Mouse (Mus musculus) hindbrain, postnatal 0 days (tissue): ENCODE measurements at regions not wholly inside any gene's neighbourhood (a gene's known extent, or its start where the extent isn't known, plus 50 kb on each side); places are given as distances from the start of the nearest gene placed in this dataset.

Experiments used
- ATAC-seq: fragments of 200-750 bp; cut with Nextera tagmentation; 2 replicates; pipeline ENCODE4 v1.8.0; 2017; ENCODE audit warnings: mild to moderate bottlenecking, moderate TSS enrichment, moderate library complexity
- DNase-seq: peaks from one replicate; pipeline ENCODE4 v3.0.0-alpha.2; 2015; ENCODE audit warnings: low spot score
- H3K27ac ChIP-seq: fragments of 300-500 bp; sonication (generic); 2 replicates; pipeline ENCODE4 v1.5.1; 2014; ENCODE audit warnings: mild to moderate bottlenecking
- H3K27me3 ChIP-seq: fragments of 300-500 bp; sonication (generic); 2 replicates; pipeline ENCODE4 v1.6.1; 2014; ENCODE audit warnings: low read length, mixed read lengths; ENCODE audit not compliant: insufficient read depth
- H3K36me3 ChIP-seq: fragments of 300-500 bp; sonication (generic); 2 replicates; pipeline ENCODE4 v1.6.1; 2014; ENCODE audit warnings: low read length, mixed read lengths; ENCODE audit not compliant: insufficient read depth
- H3K4me1 ChIP-seq: fragments of 300-500 bp; sonication (generic); 2 replicates; pipeline ENCODE4 v1.6.1; 2014; ENCODE audit warnings: antibody characterized with exemption, low read length, mixed read lengths; ENCODE audit not compliant: insufficient read depth
- H3K4me2 ChIP-seq: fragments of 300-500 bp; sonication (generic); 2 replicates; pipeline ENCODE4 v1.6.1; 2014; ENCODE audit warnings: low read depth, mild to moderate bottlenecking, low read length, moderate library complexity, mixed read lengths
- H3K4me3 ChIP-seq: fragments of 300-500 bp; sonication (generic); 2 replicates; pipeline ENCODE4 v1.5.1; 2014; ENCODE audit warnings: low read length
- H3K9ac ChIP-seq: fragments of 300-500 bp; sonication (generic); replicated peaks from 2 replicates; pipeline ENCODE4 v1.6.1; 2014; ENCODE audit warnings: mild to moderate bottlenecking, low read length, moderate library complexity, mixed read lengths
- H3K9me3 ChIP-seq: fragments of 300-500 bp; sonication (generic); 2 replicates; pipeline ENCODE4 v1.6.1; 2016; ENCODE audit warnings: low read length, mixed read lengths
- CTCF ChIP-seq: IDR thresholded peaks from 2 replicates; pipeline ENCODE4 v1.5.1; 2016; ENCODE audit warnings: antibody characterized with exemption, control low read depth, low read depth
- WGBS: fragments of 180-500 bp; shearing (Covaris S2); extraction: QIAGEN DNeasy Blood & Tissue Kit; methylation state at CpG from one replicate; pipeline ENCODE4 v1.1.7; 2014; 5-methylcytosine and 5-hydroxymethylcytosine counted together

- Histone ChIP-seq H3K27me3 (no peaks in the 10 kb centered on the region), H3K4me3 (no peak overlapping the region), H3K4me2 (no peak overlapping the region), H3K36me3 (no peaks in the 10 kb centered on the region), H3K27ac (no peak overlapping the region), H3K4me1 (no peaks in the 10 kb centered on the region), H3K9me3 (no peaks in the 10 kb centered on the region), H3K9ac (no peak overlapping the region)
- no peak for TF ChIP-seq CTCF
- no peak for DNase-seq
- WGBS: 87% methylated on average over 5 of the region's 5 CpGs
- no peak for ATAC-seq
These were observed 58.3 kb upstream of the N6amt1 start for GRCm38 (mm10) chr16:87295727-87296126.

- no peak for DNase-seq
- WGBS: 92% methylated on average over 1 of the region's 1 CpGs
These were observed 61.2 kb upstream of the N6amt1 start for GRCm38 (mm10) chr16:87292826-87293225.

GRCm38 (mm10) chr16:87291716-87292115 is 62.3 kb upstream of the N6amt1 start:
- H3K4me2 ChIP-seq: no peak overlapping the region
- H3K9me3 ChIP-seq: no peaks in the 10 kb centered on the region
- no peak overlapping the region for H3K4me3 ChIP-seq
- H3K27me3 ChIP-seq: no peaks in the 10 kb centered on the region
- no peak overlapping the region for H3K27ac ChIP-seq
- no peak for DNase-seq
- TF ChIP-seq CTCF: no peak
- H3K9ac ChIP-seq: no peak overlapping the region
- H3K4me1 ChIP-seq: no peaks in the 10 kb centered on the region
- WGBS: 79% methylated on average over 2 of the region's 2 CpGs
- no peaks in the 10 kb centered on the region for H3K36me3 ChIP-seq
- ATAC-seq: no peak

More at GRCm38 (mm10) chr16:87292826-87293225, 61.2 kb upstream of the N6amt1 start:
- ATAC-seq: no peak
- H3K4me1 ChIP-seq: no peaks in the 10 kb centered on the region
- no peaks in the 10 kb centered on the region for H3K27me3 ChIP-seq
- H3K9me3 ChIP-seq: no peaks in the 10 kb centered on the region
- no peaks in the 10 kb centered on the region for H3K36me3 ChIP-seq
- no peak for TF ChIP-seq CTCF
- H3K9ac ChIP-seq: no peak overlapping the region
- no peak overlapping the region for H3K4me2 ChIP-seq
- H3K4me3 ChIP-seq: no peak overlapping the region
- H3K27ac ChIP-seq: no peak overlapping the region

GRCm38 (mm10) chr16:87285639-87286038 is 68.3 kb upstream of the N6amt1 start:
- Histone ChIP-seq H3K9me3 (no peaks in the 10 kb centered on the region), H3K27ac (no peak overlapping the region), H3K27me3 (no peaks in the 10 kb centered on the region), H3K9ac (no peak overlapping the region), H3K4me1 (no peaks in the 10 kb centered on the region), H3K36me3 (no peaks in the 10 kb centered on the region), H3K4me2 (no peak overlapping the region), H3K4me3 (no peak overlapping the region)
- TF ChIP-seq CTCF: no peak
- WGBS: 82% methylated on average over 2 of the region's 2 CpGs
- DNase-seq: no peak
- no peak for ATAC-seq

- Histone ChIP-seq H3K36me3 (no peaks in the 10 kb centered on the region), H3K4me3 (no peak overlapping the region), H3K4me2 (no peak overlapping the region), H3K9ac (no peak overlapping the region), H3K9me3 (no peaks in the 10 kb centered on the region), H3K27ac (no peak overlapping the region), H3K4me1 (no peaks in the 10 kb centered on the region), H3K27me3 (no peaks in the 10 kb centered on the region)
- peak; percentile 19; the same call in 1 of the 2 replicates for TF ChIP-seq CTCF
- DNase-seq (no peak), ATAC-seq (no peak)
- WGBS: 60% methylated on average over 7 of the region's 7 CpGs
These were observed 69.0 kb upstream of the N6amt1 start for GRCm38 (mm10) chr16:87284835-87285510.

- WGBS: 78% methylated on average over 1 of the region's 1 CpGs
- Histone ChIP-seq H3K9ac (no peak overlapping the region), H3K4me1 (no peaks in the 10 kb centered on the region), H3K9me3 (no peaks in the 10 kb centered on the region), H3K36me3 (no peaks in the 10 kb centered on the region), H3K4me3 (no peak overlapping the region), H3K27me3 (no peaks in the 10 kb centered on the region), H3K4me2 (no peak overlapping the region), H3K27ac (no peak overlapping the region)
- TF ChIP-seq CTCF: no peak
- ATAC-seq: no peak
- DNase-seq: no peak
These were observed 75.5 kb upstream of the N6amt1 start for GRCm38 (mm10) chr16:87278518-87278917.

- H3K4me1 ChIP-seq: no peaks in the 10 kb centered on the region
- no peak overlapping the region for H3K9ac ChIP-seq
- DNase-seq (no peak), ATAC-seq (no peak)
- WGBS: 93% methylated on average over 5 of the region's 5 CpGs
- no peaks in the 10 kb centered on the region for H3K27me3 ChIP-seq
- no peaks in the 10 kb centered on the region for H3K9me3 ChIP-seq
- no peak overlapping the region for H3K4me2 ChIP-seq
- H3K27ac ChIP-seq: no peak overlapping the region
- no peak for TF ChIP-seq CTCF
- no peaks in the 10 kb centered on the region for H3K36me3 ChIP-seq
- no peak overlapping the region for H3K4me3 ChIP-seq
These were observed 81.6 kb upstream of the N6amt1 start for GRCm38 (mm10) chr16:87272363-87272762.
